Mouse (Mus musculus) thymus, adult 2 months (tissue): ENCODE results near the gene Kdm1b. TPM values are rescaled to one million over a fixed set of nuclear protein-coding genes. Genes with fewer than 3 reads are reported as not detected.
A peak's percentile ranks its signal among the peaks of the same experiment; 100 is the strongest.

Source experiments
- DNase-seq: peaks from one replicate; pipeline ENCODE4 v3.0.0; 2021
- H3K27ac ChIP-seq: fragments of 200-500 bp; 2 replicates; pipeline ENCODE4 v1.5.1; 2012; ENCODE audit warnings: low read length, control low read depth; ENCODE audit not compliant: control insufficient read depth, insufficient read depth
- H3K27me3 ChIP-seq: fragments of 200-500 bp; 2 replicates; pipeline ENCODE4 v1.6.1; 2012; ENCODE audit warnings: mild to moderate bottlenecking, low read length, moderate library complexity, mixed read lengths; ENCODE audit not compliant: control insufficient read depth, insufficient read depth
- H3K36me3 ChIP-seq: fragments of 200-500 bp; 2 replicates; pipeline ENCODE4 v1.6.1; 2012; ENCODE audit warnings: mild to moderate bottlenecking, low read length, moderate library complexity; ENCODE audit not compliant: control insufficient read depth, insufficient read depth
- H3K4me1 ChIP-seq: fragments of 200-500 bp; replicated peaks from 2 replicates; pipeline ENCODE4 v1.6.1; 2012; ENCODE audit warnings: low read length; ENCODE audit not compliant: control insufficient read depth, insufficient read depth
- H3K4me3 ChIP-seq: fragments of 200-500 bp; 2 replicates; pipeline ENCODE4 v1.5.1; 2012; ENCODE audit warnings: mild to moderate bottlenecking, low read length, control low read depth, moderate library complexity; ENCODE audit not compliant: control insufficient read depth, insufficient read depth
- CTCF ChIP-seq: fragments of 200-500 bp; IDR thresholded peaks from 2 replicates; pipeline ENCODE4 v1.5.1; 2012; ENCODE audit warnings: mild to moderate bottlenecking, control low read depth, low read length, moderate library complexity, borderline replicate concordance; ENCODE audit not compliant: control insufficient read depth, poor library complexity, insufficient read depth; ENCODE audit errors: extremely low read depth
- POLR2A ChIP-seq: fragments of 200-500 bp; IDR thresholded peaks from 2 replicates; pipeline ENCODE4 v1.6.1; 2012; ENCODE audit warnings: mild to moderate bottlenecking, low read length, control low read depth, moderate library complexity; ENCODE audit not compliant: control insufficient read depth, poor library complexity, insufficient read depth; ENCODE audit errors: extremely low read depth
- WGBS: fragments of 180-500 bp; shearing (Covaris S2); methylation state at CpG from one replicate; pipeline ENCODE4 v1.1.7; 2018; 5-methylcytosine and 5-hydroxymethylcytosine counted together
- polyA plus RNA-seq: library from polyadenylated mRNA; depleted of rRNA; stranded (reverse); fragments of >200 nt; gene quantifications from 2 replicates; pipeline ENCODE4 v1.2.3, GENCODE M21; 2012

Kdm1b gene
- polyA plus RNA-seq, 1 experiment, result 25.2 TPM

GRCm38 (mm10) chr13:47040061-47040460, 3.2 kb upstream of the Kdm1b start:
- Histone ChIP-seq H3K27ac (no peak overlapping the region), H3K36me3 (no peaks in the 10 kb centered on the region), H3K27me3 (no peaks in the 10 kb centered on the region), H3K4me3 (no peak overlapping the region), H3K4me1 (peaks cover 9% of the 10 kb centered on the region)
- DNase-seq, result no peak
- 97% methylated on average over 5 of the region's 5 CpGs for WGBS
- no peak for TF ChIP-seq POLR2A
- no peak for TF ChIP-seq CTCF

- Histone ChIP-seq H3K36me3 (no peaks in the 10 kb centered on the region), H3K27ac (no peak overlapping the region), H3K4me3 (no peak overlapping the region), H3K27me3 (no peaks in the 10 kb centered on the region), H3K4me1 (peaks cover 9% of the 10 kb centered on the region)
- 65% methylated on average over 8 of the region's 8 CpGs for WGBS
- TF ChIP-seq CTCF (no peak), POLR2A (no peak)
- DNase-seq, result no peak
These were observed 1.2 kb upstream of the Kdm1b start for GRCm38 (mm10) chr13:47042024-47042633.

- H3K27me3 ChIP-seq, result no peaks in the 10 kb centered on the region
- TF ChIP-seq CTCF (no peak), POLR2A (no peak)
- H3K4me3 ChIP-seq, result peak overlapping the region; percentile 82
- no peaks in the 10 kb centered on the region for H3K36me3 ChIP-seq
- peak; percentile 41 for DNase-seq
- 2% methylated on average over 45 of the region's 45 CpGs for WGBS
- peaks cover 9% of the 10 kb centered on the region for H3K4me1 ChIP-seq
- no peak overlapping the region for H3K27ac ChIP-seq
These were observed 726 bp downstream of the Kdm1b start for GRCm38 (mm10) chr13:47043833-47044616.

- H3K27me3 ChIP-seq, result no peaks in the 10 kb centered on the region
- H3K27ac ChIP-seq, result no peak within 1 kb of the TSS
- H3K36me3 ChIP-seq, result peaks cover 3% of the 10 kb centered on the region; the same call in 1 of the 2 replicates
- H3K4me3 ChIP-seq, result peak within 1 kb of the TSS; percentile 82
- DNase-seq, result peak; percentile 30
- peaks cover 9% of the 10 kb centered on the region for H3K4me1 ChIP-seq
- TF ChIP-seq POLR2A, result no peak
- no peak for TF ChIP-seq CTCF
- WGBS, result 6% methylated on average over 10 of the region's 10 CpGs
These were observed 1.3 kb downstream of the Kdm1b start, which contains the start of gene Tpmt for GRCm38 (mm10) chr13:47044617-47044947. Gene Tpmt (minus strand): TSS chr13:47044737.

GRCm38 (mm10) chr13:47047996-47048395, 4.7 kb downstream of the Kdm1b start:
- 92% methylated on average over 4 of the region's 4 CpGs for WGBS
- Histone ChIP-seq H3K4me3 (no peak overlapping the region), H3K36me3 (peaks cover 18% of the 10 kb centered on the region), H3K4me1 (peaks cover 9% of the 10 kb centered on the region), H3K27ac (no peak overlapping the region), H3K27me3 (no peaks in the 10 kb centered on the region)
- no peak for DNase-seq
- no peak for TF ChIP-seq CTCF
- no peak for TF ChIP-seq POLR2A

GRCm38 (mm10) chr13:47050009-47050408, 6.7 kb downstream of the Kdm1b start:
- no peak for TF ChIP-seq CTCF
- no peak for TF ChIP-seq POLR2A
- Histone ChIP-seq H3K27me3 (no peaks in the 10 kb centered on the region), H3K36me3 (peaks cover 25% of the 10 kb centered on the region), H3K27ac (no peak overlapping the region), H3K4me3 (no peak overlapping the region), H3K4me1 (no peaks in the 10 kb centered on the region; the same call in 1 of the 2 replicates)
- WGBS, result 97% methylated on average over 4 of the region's 4 CpGs
- no peak for DNase-seq
